Mouse (Mus musculus) small intestine, adult 2 months (tissue): ENCODE measurements at regions not wholly inside any gene's neighbourhood (a gene's known extent, or its start where the extent isn't known, plus 50 kb on each side); places are given as distances from the start of the nearest gene placed in this dataset.

Experiments
- CTCF ChIP-seq: fragments of 200-500 bp; IDR thresholded peaks from 2 replicates; pipeline ENCODE4 v1.5.1; 2012; ENCODE audit warnings: low read depth, mild to moderate bottlenecking, control low read depth, inconsistent platforms, low read length, moderate library complexity, mixed read lengths; ENCODE audit not compliant: insufficient replicate concordance, insufficient read length; ENCODE audit errors: extremely low read depth
- POLR2A ChIP-seq: fragments of 200-500 bp; IDR thresholded peaks from 2 replicates; pipeline ENCODE4 v1.6.1; 2012; ENCODE audit warnings: low read depth, mild to moderate bottlenecking, control low read depth, inconsistent platforms, low read length, moderate library complexity

GRCm38 (mm10) chr15:42364979-42365378, 2230.8 kb downstream of the 9330182O14Rik start:
- TF ChIP-seq CTCF: no peak
- no peak for TF ChIP-seq POLR2A
